Mouse (Mus musculus) CH12.LX (cell line): ENCODE results near the gene Fnbp1.

Experiments
- JUN ChIP-seq: IDR thresholded peaks from 2 replicates; pipeline ENCODE4 v1.6.1; 2011; ENCODE audit warnings: low read depth, mild to moderate bottlenecking, low read length, improper control_type of control experiment, moderate library complexity; ENCODE audit not compliant: insufficient read depth
- POLR2A ChIP-seq: IDR thresholded peaks from 2 replicates; pipeline ENCODE4 v1.6.1; 2011; ENCODE audit warnings: low read depth, mild to moderate bottlenecking, improper control_type of control experiment, low read length

DNA sequence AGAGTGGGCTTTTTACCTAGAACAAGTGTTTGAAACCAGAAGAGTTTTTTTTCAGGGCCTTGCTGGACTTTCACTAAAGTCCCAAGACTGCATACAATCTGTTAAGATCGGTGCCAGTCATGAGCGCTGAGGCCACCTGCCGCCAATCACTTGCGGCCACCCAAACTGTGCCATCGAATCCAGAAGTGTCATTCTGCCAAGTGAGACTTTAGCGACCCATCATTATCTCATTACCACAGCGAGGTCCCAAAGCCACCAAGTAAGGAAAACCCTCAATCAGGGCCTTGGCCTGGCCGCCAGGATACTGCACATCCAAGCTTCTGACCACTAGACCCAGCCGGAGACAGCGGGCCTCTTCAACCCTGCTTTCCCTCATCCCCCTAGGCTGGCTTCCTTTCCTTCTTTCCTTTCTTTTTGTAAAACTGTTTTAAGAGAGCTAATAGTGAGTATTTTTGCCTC lies 2.6 kb downstream of the Fnbp1 start:
- TF ChIP-seq POLR2A (0 out of 2 replicates have a peak, but pooled peaks have one; percentile 26), JUN (no peak)
